Mouse (Mus musculus): ENCODE data around the gene Tnnt1. TPM values are rescaled to one million over a fixed set of nuclear protein-coding genes. Genes with fewer than 3 reads are reported as not detected.

Gene Tnnt1
- polyA plus RNA-seq, 1 experiment = 0.28 TPM

DNA sequence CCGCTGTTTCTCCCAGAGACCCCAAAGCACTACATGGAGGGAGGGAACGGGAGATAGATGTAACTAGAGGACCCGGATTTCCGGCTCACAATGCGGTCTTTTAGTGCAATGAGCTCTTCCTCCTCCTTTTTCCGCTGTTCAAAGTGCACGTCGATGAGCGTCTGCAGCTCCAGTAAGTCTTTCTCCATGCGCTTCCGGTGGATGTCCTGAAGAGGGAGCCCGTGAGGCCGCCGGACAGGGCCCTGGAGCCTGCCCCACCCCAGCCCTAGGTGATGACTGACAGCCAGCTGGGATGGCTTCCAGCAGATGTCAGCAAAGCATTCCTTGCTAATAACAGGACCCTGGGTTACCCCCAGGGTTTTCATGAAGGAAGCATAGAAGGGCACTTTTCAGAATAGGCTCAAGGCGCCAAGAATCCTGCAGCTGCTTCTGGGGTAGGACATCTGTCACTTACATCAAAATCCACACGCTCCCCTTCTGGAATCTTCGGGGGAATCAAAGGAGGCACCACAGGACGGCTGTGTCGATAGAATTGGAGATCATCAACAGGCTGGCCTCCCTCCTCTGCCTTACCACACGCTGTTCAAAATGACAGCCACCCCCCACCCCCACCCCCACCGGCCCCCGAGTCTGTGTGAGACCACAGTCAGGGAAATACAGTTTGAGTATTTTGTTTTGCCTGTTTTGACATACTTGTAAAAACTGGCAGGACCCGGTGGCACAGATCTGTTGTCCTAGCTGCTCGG, 6.1 kb downstream of the Tnnt1 start:
- TF ChIP-seq TAL1 (IDR thresholded peaks at IDR 0.05; ENCODE audit: low read length) = no peak
- no peak for TF ChIP-seq GATA1 (IDR thresholded peaks at IDR 0.05; ENCODE audit: low read length)
- Histone ChIP-seq H3K27me3 (ENCODE audit: control insufficient read depth) (no peaks in the 10 kb centered on the region), H3K4me3 (replicated peaks) (peak overlapping the region; percentile 7), H3K9me3 (ENCODE audit: control insufficient read depth, low read length) (no peaks in the 10 kb centered on the region), H3K36me3 (ENCODE audit: control insufficient read depth) (no peaks in the 10 kb centered on the region), H3K4me1 (ENCODE audit: control insufficient read depth) (peaks cover 28% of the 10 kb centered on the region)

DNA sequence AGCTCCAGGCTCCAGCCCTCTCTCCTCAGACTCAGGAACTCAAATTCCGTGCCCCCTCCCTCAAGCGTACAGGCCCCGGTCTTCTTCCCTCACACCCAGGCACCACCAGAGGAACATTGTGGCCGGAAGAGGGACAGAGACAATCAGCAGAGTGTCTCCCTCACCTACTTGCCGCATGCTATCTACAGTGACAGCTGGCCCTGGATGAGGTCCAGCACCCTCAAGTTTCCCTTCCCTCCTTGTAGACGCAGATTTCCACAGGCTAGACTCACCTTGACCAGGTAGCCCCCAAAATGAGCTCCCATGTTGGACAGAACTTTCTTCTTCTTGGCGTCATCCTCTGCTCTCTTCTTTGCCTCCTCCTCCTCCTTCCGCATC, 7.5 kb downstream of the Tnnt1 start:
- Histone ChIP-seq H3K9me3 (ENCODE audit: control insufficient read depth, low read length) (no peaks in the 10 kb centered on the region), H3K27me3 (ENCODE audit: control insufficient read depth) (no peaks in the 10 kb centered on the region), H3K36me3 (ENCODE audit: control insufficient read depth) (no peaks in the 10 kb centered on the region), H3K4me3 (replicated peaks) (no peak overlapping the region), H3K4me1 (ENCODE audit: control insufficient read depth) (peaks cover 41% of the 10 kb centered on the region)
- no peak for TF ChIP-seq GATA1 (IDR thresholded peaks at IDR 0.05; ENCODE audit: low read length)

DNA sequence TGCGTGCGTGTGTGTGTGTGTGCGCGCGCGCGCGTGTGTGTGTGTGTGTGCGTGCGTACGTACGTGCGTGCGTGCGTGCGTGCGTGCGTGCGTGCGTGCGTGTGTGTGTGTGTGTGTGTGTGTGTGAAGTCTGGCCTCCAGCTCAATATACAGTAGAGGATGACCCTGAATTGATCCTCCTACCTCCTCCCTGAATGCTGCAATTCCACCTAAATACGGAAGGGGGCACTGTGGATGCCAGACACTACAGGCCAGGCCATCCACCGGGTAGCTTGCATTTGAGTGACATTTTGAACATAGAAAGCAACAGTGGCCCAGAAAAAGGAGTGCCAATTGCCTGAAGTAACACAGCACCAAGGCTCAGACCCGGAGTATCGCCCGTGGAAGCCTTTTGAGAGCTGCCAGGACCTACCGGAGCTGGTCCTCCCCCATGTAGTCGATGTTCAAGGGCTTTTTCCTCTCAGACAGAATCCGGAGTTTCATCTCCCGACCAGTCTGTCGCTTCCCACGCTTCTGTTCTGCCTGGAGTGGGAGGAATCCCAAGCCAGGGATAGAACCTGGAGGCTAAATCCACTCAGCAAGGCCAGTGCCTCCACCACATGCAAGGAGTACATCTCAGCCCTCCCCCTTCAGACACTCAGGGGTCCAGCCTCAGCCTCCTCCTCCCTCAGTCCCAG, 8.0 kb downstream of the Tnnt1 start:
- H3K4me3 ChIP-seq (replicated peaks) = no peak overlapping the region
- H3K4me1 ChIP-seq (ENCODE audit: control insufficient read depth) = peaks cover 37% of the 10 kb centered on the region
- no peak for TF ChIP-seq GATA1 (IDR thresholded peaks at IDR 0.05; ENCODE audit: low read length)
- TF ChIP-seq TAL1 (IDR thresholded peaks at IDR 0.05; ENCODE audit: low read length) = no peak

DNA sequence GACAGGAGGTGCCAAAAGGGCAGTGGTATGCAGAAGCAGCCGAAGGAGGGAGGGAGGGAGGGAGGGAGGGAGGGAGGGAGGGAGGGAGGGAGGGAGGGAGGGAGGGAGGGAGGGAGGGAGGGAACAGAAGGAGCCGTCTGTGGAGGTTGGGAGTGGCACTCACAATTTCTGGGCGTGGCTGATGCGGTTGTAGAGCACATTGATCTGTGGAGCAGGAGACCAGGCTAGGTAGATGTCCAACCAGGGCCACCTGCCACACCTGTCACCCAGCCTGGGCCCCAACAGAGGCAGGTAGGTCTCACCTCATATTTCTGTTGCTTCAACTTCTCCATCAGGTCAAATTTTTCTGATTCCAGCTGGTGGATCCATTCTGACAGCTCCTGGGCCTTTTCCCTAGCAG, 9.0 kb downstream of the Tnnt1 start:
- H3K4me1 ChIP-seq (ENCODE audit: control insufficient read depth) = peaks cover 44% of the 10 kb centered on the region
- no peaks in the 10 kb centered on the region for H3K36me3 ChIP-seq (ENCODE audit: control insufficient read depth)
- TF ChIP-seq GATA1 (IDR thresholded peaks at IDR 0.05; ENCODE audit: low read length) (no peak), TAL1 (IDR thresholded peaks at IDR 0.05; ENCODE audit: low read length) (no peak)
- H3K4me3 ChIP-seq (replicated peaks) = no peak overlapping the region
- H3K27me3 ChIP-seq (ENCODE audit: control insufficient read depth) = no peaks in the 10 kb centered on the region
- no peaks in the 10 kb centered on the region for H3K9me3 ChIP-seq (ENCODE audit: control insufficient read depth, low read length)

More for the DNA sequence above, 8.0 kb downstream of the Tnnt1 start:
- Histone ChIP-seq H3K27me3 (ENCODE audit: control insufficient read depth) (no peaks in the 10 kb centered on the region), H3K9me3 (ENCODE audit: control insufficient read depth, low read length) (no peaks in the 10 kb centered on the region), H3K36me3 (ENCODE audit: control insufficient read depth) (no peaks in the 10 kb centered on the region)

DNA sequence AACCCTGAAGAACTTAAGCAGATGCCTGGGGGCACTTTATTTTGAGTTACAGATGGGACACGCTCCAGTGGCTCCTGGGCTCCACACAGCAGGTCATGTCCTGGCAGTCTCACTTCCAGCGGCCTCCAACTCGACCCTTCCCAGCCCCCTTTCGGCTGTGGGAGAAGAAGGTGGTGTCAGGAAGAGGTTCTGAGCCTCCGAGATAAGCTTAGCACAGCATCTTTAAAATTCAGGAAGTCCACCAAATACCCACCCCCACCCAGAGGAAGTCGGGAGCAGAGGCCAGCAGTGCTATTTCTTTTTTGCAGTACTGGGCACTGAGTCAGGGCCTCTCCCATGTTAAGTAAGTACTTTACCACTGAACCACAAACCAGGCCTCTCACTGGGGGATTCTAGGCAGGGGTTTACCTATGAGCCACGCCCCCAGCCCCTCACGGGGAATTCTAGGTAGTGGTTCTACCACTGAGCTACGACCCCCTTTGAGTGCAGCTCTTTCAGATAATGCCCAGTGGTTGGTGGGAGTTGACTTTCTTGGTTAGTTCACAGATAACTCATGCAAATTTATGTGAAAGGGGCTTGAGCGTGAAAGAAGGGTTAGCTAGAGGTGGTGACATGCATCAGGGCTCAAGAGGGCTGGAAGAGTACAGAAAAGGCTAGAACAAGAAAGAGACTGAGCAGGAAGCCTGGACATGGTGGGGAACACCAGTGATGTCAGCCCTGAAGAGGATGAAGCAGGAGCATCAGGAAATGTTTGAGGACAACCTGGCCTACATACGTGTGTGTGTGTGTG, 11.3 kb downstream of the Tnnt1 start:
- TF ChIP-seq GATA1 (IDR thresholded peaks at IDR 0.05; ENCODE audit: low read length) (no peak), TAL1 (IDR thresholded peaks at IDR 0.05; ENCODE audit: low read length) (no peak)
- H3K27me3 ChIP-seq (ENCODE audit: control insufficient read depth) = no peaks in the 10 kb centered on the region
- no peaks in the 10 kb centered on the region for H3K36me3 ChIP-seq (ENCODE audit: control insufficient read depth)
- no peaks in the 10 kb centered on the region for H3K9me3 ChIP-seq (ENCODE audit: control insufficient read depth, low read length)
- H3K4me1 ChIP-seq (ENCODE audit: control insufficient read depth) = peaks cover 58% of the 10 kb centered on the region
- H3K4me3 ChIP-seq (replicated peaks) = no peak overlapping the region

DNA sequence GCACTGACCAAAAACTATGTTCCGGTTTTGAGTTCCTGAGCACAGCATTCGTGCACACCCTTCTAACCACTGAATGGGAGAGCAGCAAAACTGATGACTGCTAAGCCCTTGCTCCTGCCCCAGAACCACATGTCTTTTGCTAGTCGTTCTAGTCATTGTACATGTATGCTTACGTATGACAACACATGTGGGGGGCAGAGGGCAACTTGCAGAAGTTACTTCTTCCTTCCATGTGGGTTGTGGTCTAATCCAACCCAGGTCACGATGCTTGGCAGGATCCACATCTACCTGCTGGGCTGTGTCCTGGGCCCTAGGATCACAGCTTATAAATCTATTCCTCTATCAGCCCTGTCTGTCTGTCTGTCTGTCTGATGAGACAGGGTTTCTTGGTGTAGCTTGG, 12.3 kb downstream of the Tnnt1 start:
- H3K27me3 ChIP-seq (ENCODE audit: control insufficient read depth) = no peaks in the 10 kb centered on the region
- no peak overlapping the region for H3K4me3 ChIP-seq (replicated peaks)
- peaks cover 8% of the 10 kb centered on the region for H3K36me3 ChIP-seq (ENCODE audit: control insufficient read depth)
- peaks cover 62% of the 10 kb centered on the region for H3K4me1 ChIP-seq (ENCODE audit: control insufficient read depth)
- TF ChIP-seq GATA1 (IDR thresholded peaks at IDR 0.05; ENCODE audit: low read length) (no peak), TAL1 (IDR thresholded peaks at IDR 0.05; ENCODE audit: low read length) (no peak)
- no peaks in the 10 kb centered on the region for H3K9me3 ChIP-seq (ENCODE audit: control insufficient read depth, low read length)

DNA sequence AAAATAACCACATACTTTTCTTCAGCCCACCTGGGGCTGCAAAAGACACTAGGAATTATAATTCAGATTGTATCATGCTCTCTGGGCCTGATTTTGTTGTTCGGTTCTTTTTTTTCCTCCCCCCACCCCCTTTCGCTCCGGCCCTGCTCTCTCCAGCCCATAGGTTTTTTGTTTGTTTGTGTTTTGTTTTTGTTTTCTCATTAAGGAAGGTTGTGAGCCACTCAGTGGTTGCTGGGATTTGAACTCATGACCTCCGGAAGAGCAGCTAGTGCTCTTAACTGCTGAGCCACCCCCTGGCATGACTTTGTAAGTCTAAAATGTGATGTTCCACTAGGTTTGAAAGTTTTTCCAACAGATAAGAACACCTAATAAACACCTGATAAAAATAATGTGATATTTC, 13.1 kb downstream of the Tnnt1 start:
- Histone ChIP-seq H3K36me3 (ENCODE audit: control insufficient read depth) (peaks cover 15% of the 10 kb centered on the region), H3K9me3 (ENCODE audit: control insufficient read depth, low read length) (no peaks in the 10 kb centered on the region), H3K4me1 (ENCODE audit: control insufficient read depth) (peaks cover 70% of the 10 kb centered on the region), H3K27me3 (ENCODE audit: control insufficient read depth) (no peaks in the 10 kb centered on the region), H3K4me3 (replicated peaks) (no peak overlapping the region)
- TF ChIP-seq GATA1 (IDR thresholded peaks at IDR 0.05; ENCODE audit: low read length) = no peak
- no peak for TF ChIP-seq TAL1 (IDR thresholded peaks at IDR 0.05; ENCODE audit: low read length)

DNA sequence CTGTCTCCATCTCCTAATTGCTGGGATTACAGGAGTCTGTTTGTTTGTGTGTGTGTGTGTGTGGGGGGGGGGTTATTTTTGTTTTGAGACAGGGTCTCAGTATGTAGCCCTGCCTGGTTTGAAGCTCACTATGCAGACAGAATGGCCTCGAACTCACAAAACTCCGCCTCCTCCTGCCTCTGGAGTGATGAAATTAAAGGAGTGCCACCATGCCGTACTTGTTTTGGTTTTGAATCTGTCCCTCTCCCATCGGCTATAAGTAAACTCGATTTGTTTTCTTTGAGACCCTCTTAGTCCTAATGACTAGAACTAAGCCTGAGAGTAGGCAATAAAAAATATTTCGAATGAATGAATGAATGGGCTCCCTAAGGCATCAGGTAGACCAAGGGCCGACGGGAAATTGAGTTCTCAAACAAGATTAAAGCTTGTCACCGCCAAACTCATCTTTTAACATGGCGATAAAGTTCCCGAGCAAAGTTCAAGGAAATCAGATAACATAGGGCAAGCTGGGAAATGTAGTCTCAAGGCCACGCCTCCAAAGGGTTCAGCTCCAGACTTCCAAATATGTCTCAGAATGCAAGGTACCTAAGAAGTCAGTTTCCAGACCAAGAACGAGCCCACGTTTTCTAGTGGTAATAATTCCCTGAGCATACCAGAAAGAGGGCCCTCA, 13.6 kb downstream of the Tnnt1 start:
- Histone ChIP-seq H3K36me3 (ENCODE audit: control insufficient read depth) (peaks cover 20% of the 10 kb centered on the region), H3K4me1 (ENCODE audit: control insufficient read depth) (peaks cover 71% of the 10 kb centered on the region), H3K4me3 (replicated peaks) (peak overlapping the region; percentile 90), H3K9me3 (ENCODE audit: control insufficient read depth, low read length) (no peaks in the 10 kb centered on the region), H3K27me3 (ENCODE audit: control insufficient read depth) (no peaks in the 10 kb centered on the region)
- peak; percentile 91 for TF ChIP-seq GATA1 (IDR thresholded peaks at IDR 0.05; ENCODE audit: low read length)
- TF ChIP-seq TAL1 (IDR thresholded peaks at IDR 0.05; ENCODE audit: low read length) = no peak
